Mouse (Mus musculus) ES-E14 (cell line): Measurements from ENCODE around the gene Scamp4.

Source experiments
- CHD2 ChIP-seq: IDR thresholded peaks from 2 replicates; pipeline ENCODE4 v1.6.1; 2014; ENCODE audit warnings: mild to moderate bottlenecking, low read depth, low read length, inconsistent platforms
- ZC3H11A ChIP-seq: IDR thresholded peaks from 2 replicates; pipeline ENCODE4 v1.6.1; 2012; ENCODE audit warnings: low read depth, mild to moderate bottlenecking, inconsistent platforms, low read length, borderline replicate concordance

- TF ChIP-seq ZC3H11A: no peak
- TF ChIP-seq CHD2: no peak
These were observed 18.9 kb downstream of the Scamp4 start for GRCm38 (mm10) chr10:80621690-80621939.
